Mouse (Mus musculus): Measurements from ENCODE around the gene Gm10377.
"Not testable (repeated sequence)": the region's sequence is repeated elsewhere in the genome, so short reads cannot be mapped to it uniquely, and the experiment has no call there.

Gene Gm10377

DNA sequence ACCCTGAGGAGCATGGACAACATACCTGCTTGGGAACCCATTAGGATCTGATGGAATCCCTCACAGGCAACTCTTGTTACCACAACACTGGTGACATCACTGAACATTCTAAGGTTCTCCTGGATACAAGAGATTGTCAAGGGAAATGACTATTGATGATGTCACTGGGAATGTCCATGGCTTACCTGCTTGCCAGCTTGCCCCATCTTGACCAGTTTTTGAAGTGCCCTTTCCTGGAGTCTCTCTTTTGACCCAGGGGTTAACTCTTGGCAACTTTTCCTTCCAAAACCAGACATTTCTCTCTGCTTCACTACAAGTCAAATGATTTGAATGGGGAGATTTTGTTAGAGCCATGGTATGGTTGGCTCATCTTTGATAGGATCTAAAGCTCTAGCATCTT is at the start of gene Gm10377:
Gene Gm10377 (minus strand): TSS at position 101 of the 400 bp plus-strand sequence.
- in situ Hi-C loops (cut with MboI; ENCODE audit: low sequenced_read_pairs): not testable (repeated sequence)

DNA sequence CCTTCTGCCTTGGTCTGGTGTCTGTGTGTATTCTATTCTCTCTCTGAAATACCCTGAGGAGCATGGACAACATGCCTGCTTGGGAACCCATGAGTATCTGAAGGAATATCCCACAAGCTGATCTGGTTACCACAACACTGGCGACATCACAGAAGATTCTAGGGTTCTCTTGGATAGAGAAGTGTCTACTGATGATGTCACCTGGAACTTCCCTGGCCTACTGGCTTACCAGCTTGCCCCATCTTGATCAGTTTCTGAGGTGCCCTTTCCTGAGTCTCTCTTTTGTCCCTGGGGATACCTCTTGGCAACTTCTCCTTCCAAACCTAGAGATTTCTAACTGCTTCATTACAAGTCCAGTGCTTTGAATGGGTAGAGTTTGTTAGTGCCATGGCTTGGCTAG is 29.1 kb downstream of the Gm10377 start, which contains the start of gene Gm3015:
Gene Gm3015 (minus strand): TSS at position 101 of the 400 bp plus-strand sequence.
- in situ Hi-C loops (cut with MboI; ENCODE audit: low sequenced_read_pairs): not testable (repeated sequence)

All from CH12F3 (cell line).